Comparison of ENCODE assay signal across 11 mouse cellular contexts in the genomic region with DNA sequence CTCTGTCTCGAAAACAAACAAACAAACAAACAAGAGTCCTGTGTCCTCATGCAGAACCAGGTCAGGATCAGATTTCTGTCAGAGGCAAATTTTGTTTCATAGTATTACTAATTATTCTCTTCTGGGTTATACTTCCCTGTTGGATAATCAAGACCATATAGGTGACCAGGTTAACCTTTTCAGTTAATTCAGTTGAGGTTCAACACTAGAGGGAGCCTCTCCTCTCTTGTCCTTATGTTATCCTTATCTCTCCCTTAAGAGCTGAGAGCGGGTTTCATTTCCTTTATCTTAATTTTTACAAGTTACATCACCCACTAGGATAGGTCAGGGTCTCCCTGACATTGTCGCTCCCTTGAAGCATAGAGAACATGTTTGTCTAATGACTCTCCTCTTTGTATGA.
"Had no signal": no experiment of that assay in that cellular context is flagged by ENCODE, and none has a peak within 500 bp of the region (broad histone marks: within the 10 kb centered on the region; RNA-seq: fewer than 3 reads in every experiment).

No protein-coding gene starts in this region.

- H3K27ac ChIP-seq: limb, embryonic 15.5 days; liver, embryonic 12.5 days; midbrain, embryonic 10.5 days; stomach, embryonic 15.5 days had no signal

- H3K36me3 ChIP-seq: limb, embryonic 15.5 days; liver, embryonic 12.5 days; midbrain, embryonic 10.5 days; stomach, embryonic 15.5 days had no signal

- DNase-seq: kidney, postnatal 10 days; lung, embryonic 14.5 days; lung, postnatal 10 days; lung, postnatal 4 days; midbrain, embryonic 14.5 days; right cerebral cortex, postnatal 14 days; thymus, postnatal 4 days had no signal

- H3K4me2 ChIP-seq: limb, embryonic 15.5 days; liver, embryonic 12.5 days; lung, embryonic 14.5 days; stomach, embryonic 15.5 days had no signal

- H3K9me3 ChIP-seq: limb, embryonic 15.5 days; liver, embryonic 12.5 days; midbrain, embryonic 10.5 days; stomach, embryonic 15.5 days had no signal

- H3K27me3 ChIP-seq: limb, embryonic 15.5 days; liver, embryonic 12.5 days; stomach, embryonic 15.5 days had no signal

- H3K4me1 ChIP-seq: limb, embryonic 15.5 days; liver, embryonic 12.5 days; midbrain, embryonic 10.5 days; stomach, embryonic 15.5 days had no signal

- H3K4me3 ChIP-seq: limb, embryonic 15.5 days; liver, embryonic 12.5 days; midbrain, embryonic 10.5 days; stomach, embryonic 15.5 days had no signal

- ATAC-seq: liver, embryonic 12.5 days had no signal

- H3K9ac ChIP-seq: limb, embryonic 15.5 days; liver, embryonic 12.5 days; lung, embryonic 14.5 days; stomach, embryonic 15.5 days had no signal
